Mouse (Mus musculus) left cerebral cortex, adult 18-20 months (tissue): Measurements from ENCODE around the gene Nmt2. TPM values are rescaled to one million over a fixed set of nuclear protein-coding genes. Genes with fewer than 3 reads are reported as not detected.
A peak's percentile ranks its signal among the peaks of the same experiment; 100 is the strongest.

Experiments
- DNase-seq, 2 experiments: peaks; one replicate each; pipeline ENCODE4 v3.0.0; 2021 to 2022; ENCODE audit warnings: low spot score in 2 of 2, mixed read lengths in 1 of 2
- total RNA-seq, 2 experiments: library from RNA; stranded (reverse); gene quantifications; 2 replicates each; pipeline ENCODE4 v1.2.3; 2021

The Nmt2 gene
- total RNA-seq, 2 experiments from 2014 or later = 99.5 to 103 TPM

GRCm38 (mm10) chr2:3324381-3325130 lies 40.5 kb downstream of the Nmt2 start:
- no peak for DNase-seq

- DNase-seq = no peak
Measured at GRCm38 (mm10) chr2:3326547-3326946, 42.5 kb downstream of the Nmt2 start.

- peak in 1 of 2 experiments; percentile 52 for DNase-seq
Measured at GRCm38 (mm10) chr2:3327351-3327750, 43.3 kb downstream of the Nmt2 start.

- DNase-seq = no peak
Measured at GRCm38 (mm10) chr2:3331071-3331703, 47.2 kb downstream of the Nmt2 start.

- DNase-seq = no peak
Measured at GRCm38 (mm10) chr2:3332056-3332455, 48.0 kb downstream of the Nmt2 start.

GRCm38 (mm10) chr2:3332484-3333242 lies 48.7 kb downstream of the Nmt2 start, which contains the start of gene Rpp38:
Gene Rpp38, minus strand, starts transcription at chr2:3332643.
- DNase-seq = peak; percentile 98 to 99

DNA sequence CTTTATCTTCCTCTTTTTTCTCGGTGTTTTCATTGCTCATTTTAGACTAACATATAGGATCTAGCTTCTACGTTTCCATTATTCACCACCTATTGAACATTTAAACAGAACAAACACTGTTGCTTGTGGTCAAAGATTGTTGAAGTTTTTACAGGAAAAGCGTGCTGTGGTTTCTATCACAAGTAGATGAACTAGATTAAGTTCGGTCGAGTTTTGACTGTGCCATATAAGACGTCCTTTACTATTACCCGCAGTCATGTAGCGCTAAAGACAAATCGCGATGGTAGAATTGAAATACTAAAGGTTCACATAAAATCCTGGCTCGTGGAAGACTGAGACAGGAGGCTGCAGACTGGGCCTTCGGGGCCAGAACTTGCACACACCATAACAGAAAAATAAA lies 49.7 kb downstream of the Nmt2 start:
- no peak for DNase-seq

DNA sequence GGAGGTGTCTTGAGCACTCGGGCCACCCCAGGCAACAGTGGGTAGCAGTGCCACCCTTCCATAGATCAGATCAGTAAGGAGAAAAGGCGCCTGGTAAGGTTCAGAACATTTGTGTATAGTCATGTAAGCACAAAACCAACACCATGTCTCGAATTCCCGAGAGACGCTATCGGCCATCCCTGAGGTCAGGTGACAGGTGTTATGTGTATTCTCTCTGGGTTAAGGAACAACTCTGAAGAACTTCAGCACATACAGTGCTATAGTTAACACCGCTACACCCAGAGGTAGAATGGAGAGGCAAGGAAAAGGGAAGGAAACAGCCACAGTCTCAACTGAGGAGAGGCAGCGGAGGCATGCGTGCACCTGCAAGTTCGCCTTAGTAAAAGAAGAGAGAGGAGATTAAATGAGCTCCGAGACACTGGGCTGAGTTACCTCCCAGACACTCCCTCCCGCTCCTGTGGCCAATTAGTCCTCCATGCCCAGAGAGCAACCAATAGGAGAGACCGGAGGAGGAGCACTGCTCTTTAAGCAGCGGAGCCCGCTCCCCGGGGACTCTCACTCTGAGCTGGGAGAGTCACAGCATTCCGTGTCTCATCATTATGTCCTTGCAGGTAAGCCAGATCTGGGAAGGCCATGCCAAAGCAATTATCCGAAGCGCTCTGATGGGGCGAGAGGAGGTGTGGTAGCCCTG lies 51.7 kb downstream of the Nmt2 start, which contains the start of gene Acbd7:
Gene Acbd7 (plus strand): TSS at position 558 of the 691 bp plus-strand sequence.
- peak; percentile 48 to 66 for DNase-seq

GRCm38 (mm10) chr2:3348422-3348821 lies 64.4 kb downstream of the Nmt2 start:
- DNase-seq = no peak

DNA sequence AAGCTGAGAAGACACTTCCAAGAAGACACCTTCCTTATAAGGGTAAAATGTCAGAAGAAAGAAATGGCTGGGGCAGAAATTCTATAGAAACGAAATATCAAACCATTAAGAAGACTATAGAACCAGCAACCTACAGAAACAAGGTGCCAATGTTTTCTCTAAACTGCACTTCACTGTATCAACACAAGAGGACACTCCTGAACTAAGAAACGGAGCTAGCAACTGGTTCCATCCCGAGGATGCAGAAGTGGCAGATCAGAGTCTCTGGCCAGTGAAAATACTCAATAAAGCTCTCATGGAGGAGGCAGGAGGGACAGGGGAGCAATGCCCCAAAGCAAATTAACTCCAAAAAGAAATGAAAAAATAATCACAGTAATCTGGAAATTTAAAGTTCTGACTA lies 64.9 kb downstream of the Nmt2 start:
- DNase-seq = peak in 1 of 2 experiments; percentile 17

- no peak for DNase-seq
Measured at GRCm38 (mm10) chr2:3353160-3353559, 69.1 kb downstream of the Nmt2 start.

GRCm38 (mm10) chr2:3355793-3356192 lies 71.8 kb downstream of the Nmt2 start:
- DNase-seq = no peak

GRCm38 (mm10) chr2:3356311-3356710 lies 72.3 kb downstream of the Nmt2 start:
- DNase-seq = no peak

GRCm38 (mm10) chr2:3357887-3358286 lies 73.9 kb downstream of the Nmt2 start:
- no peak for DNase-seq

DNA sequence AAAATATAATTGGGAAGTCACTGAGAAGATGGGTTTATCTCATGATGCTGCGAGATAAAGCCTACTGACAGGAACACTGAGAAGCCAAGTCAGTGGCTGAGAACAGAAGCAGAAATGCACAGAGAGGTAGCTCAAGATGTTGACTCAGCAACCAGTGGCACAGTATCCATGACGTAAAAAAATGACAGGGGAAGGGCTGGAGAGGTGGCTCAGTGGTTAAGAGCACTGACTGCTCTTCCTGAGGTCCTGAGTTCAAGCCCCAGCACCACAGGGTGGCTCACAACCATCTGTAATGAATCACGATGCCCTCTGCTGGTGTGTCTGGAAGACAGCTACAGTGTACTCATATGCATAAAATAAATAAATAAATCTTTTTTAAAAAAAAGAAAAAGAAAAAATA lies 77.1 kb downstream of the Nmt2 start:
- DNase-seq = no peak

GRCm38 (mm10) chr2:3365127-3365526 lies 81.1 kb downstream of the Nmt2 start:
- no peak for DNase-seq

Other genes starting within 250 kb of the Nmt2 start
- 10 to 100 TPM; 70.5 to 76.8 TPM for gene Fam171a1, start 170.0 kb upstream of the Nmt2 start, total RNA-seq
- gene Rpp38, start 48.4 kb downstream of the Nmt2 start, total RNA-seq = 10 to 100 TPM in 1 of 2 experiments, 1 to 10 TPM in 1; 7.7 to 10.4 TPM
- gene Acbd7, start 52.0 kb downstream of the Nmt2 start, total RNA-seq = 1 to 10 TPM in 1 of 2 experiments, under 1 TPM in 1; 0.96 to 1.3 TPM
- not detected for gene Olah, start 113.0 kb downstream of the Nmt2 start, total RNA-seq
- 1 to 10 TPM; 1.6 to 2.0 TPM for gene Meig1, start 138.4 kb downstream of the Nmt2 start, total RNA-seq
- 10 to 100 TPM; 10.7 to 11.9 TPM for gene Dclre1c, start 139.9 kb downstream of the Nmt2 start, total RNA-seq
- gene Suv39h2, start 190.8 kb downstream of the Nmt2 start, total RNA-seq = 1 to 10 TPM; 3.5 to 4.0 TPM
- gene Gm45902, start 228.6 kb downstream of the Nmt2 start, total RNA-seq = 1 to 10 TPM; 4.2 to 4.4 TPM
- gene Hspa14, start 228.6 kb downstream of the Nmt2 start, total RNA-seq = 10 to 100 TPM; 43.9 to 44.6 TPM
- gene Cdnf, start 228.8 kb downstream of the Nmt2 start, total RNA-seq = under 1 TPM; 0.47 to 0.53 TPM